Mouse (Mus musculus) G1E (cell line): Measurements from ENCODE around the gene Scrn1.

ENCODE experiments used
- CTCF ChIP-seq: IDR thresholded peaks from 2 replicates; pipeline ENCODE4 v1.5.1; 2012; ENCODE audit warnings: low read depth, low read length, inconsistent platforms, mixed read lengths
- GATA1 ChIP-seq: IDR thresholded peaks from 2 replicates; pipeline ENCODE4 v1.6.1; 2012; ENCODE audit warnings: borderline replicate concordance, low read length, inconsistent platforms, mixed read lengths
- POLR2AphosphoS5 ChIP-seq: IDR thresholded peaks from 2 replicates; pipeline ENCODE4 v1.6.1; 2012; ENCODE audit warnings: low read depth, low read length, inconsistent platforms; ENCODE audit not compliant: insufficient replicate concordance
- TAL1 ChIP-seq: conservative IDR thresholded peaks from 2 replicates; pipeline ENCODE4 v1.6.1; 2012; ENCODE audit warnings: low read depth, low read length, inconsistent platforms, mixed read lengths

DNA sequence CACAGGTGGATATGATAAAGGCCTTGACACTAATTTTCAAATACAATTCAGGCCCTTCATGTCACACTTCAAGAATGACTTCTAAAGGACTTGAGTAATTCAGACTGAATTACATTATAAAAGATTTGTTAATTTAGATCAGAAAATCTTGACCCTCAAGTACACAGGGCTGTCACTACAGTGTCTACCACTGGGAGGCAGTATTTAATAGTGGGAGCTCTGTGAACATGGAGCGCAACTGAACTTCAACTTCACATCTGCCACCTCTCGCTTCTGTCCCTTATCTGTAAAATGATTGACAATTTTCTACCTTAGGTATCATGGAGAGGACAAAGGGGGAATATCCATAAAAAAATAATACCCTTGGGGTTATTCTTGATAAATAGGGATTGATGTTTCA, 19.9 kb upstream of the Scrn1 start:
- no peak for TF ChIP-seq CTCF
- no peak for TF ChIP-seq TAL1
- no peak for TF ChIP-seq POLR2AphosphoS5
- no peak for TF ChIP-seq GATA1
